Mouse (Mus musculus): ENCODE results near the gene Lrp3. TPM values are rescaled to one million over a fixed set of nuclear protein-coding genes. Genes with fewer than 3 reads are reported as not detected.

Lrp3 gene
- polyA plus RNA-seq, 1 experiment from 2014 or later: not detected

GRCm38 (mm10) chr7:35171867-35172382 lies 43.4 kb downstream of the Lrp3 start:
- H3K27ac ChIP-seq: no peak overlapping the region
- no peaks in the 10 kb centered on the region for H3K36me3 ChIP-seq (ENCODE audit: inconsistent target)
- WGBS (ENCODE audit: missing documents): 5% methylated on average over 15 of the region's 16 CpGs
- no peaks in the 10 kb centered on the region for H3K79me2 ChIP-seq (ENCODE audit: inconsistent target)
- H3K4me3 ChIP-seq (ENCODE audit: inconsistent target): no peak overlapping the region

- H3K27ac ChIP-seq: no peak overlapping the region
- no peaks in the 10 kb centered on the region for H3K79me2 ChIP-seq (ENCODE audit: inconsistent target)
- no peaks in the 10 kb centered on the region for H3K36me3 ChIP-seq (ENCODE audit: inconsistent target)
- 13% methylated on average over 6 of the region's 6 CpGs for WGBS (ENCODE audit: missing documents)
- H3K4me3 ChIP-seq (ENCODE audit: inconsistent target): no peak overlapping the region
These were observed 46.0 kb downstream of the Lrp3 start for GRCm38 (mm10) chr7:35169341-35169740.

- 89% methylated on average over 2 of the region's 2 CpGs for WGBS (ENCODE audit: missing documents)
These were observed 47.4 kb downstream of the Lrp3 start for GRCm38 (mm10) chr7:35167925-35168324.

GRCm38 (mm10) chr7:35166988-35167387 lies 48.3 kb downstream of the Lrp3 start:
- no peak overlapping the region for H3K4me3 ChIP-seq (ENCODE audit: inconsistent target)
- no peaks in the 10 kb centered on the region for H3K36me3 ChIP-seq (ENCODE audit: inconsistent target)
- no peak overlapping the region for H3K27ac ChIP-seq
- no peaks in the 10 kb centered on the region for H3K79me2 ChIP-seq (ENCODE audit: inconsistent target)
- 47% methylated on average over 5 of the region's 5 CpGs for WGBS (ENCODE audit: missing documents)

More at GRCm38 (mm10) chr7:35167925-35168324, 47.4 kb downstream of the Lrp3 start:
- Histone ChIP-seq H3K27ac (no peak overlapping the region), H3K36me3 (ENCODE audit: inconsistent target) (no peaks in the 10 kb centered on the region), H3K79me2 (ENCODE audit: inconsistent target) (no peaks in the 10 kb centered on the region), H3K4me3 (ENCODE audit: inconsistent target) (no peak overlapping the region)

- H3K36me3 ChIP-seq (ENCODE audit: inconsistent target): no peaks in the 10 kb centered on the region
- H3K27ac ChIP-seq: no peak overlapping the region
- no peak overlapping the region for H3K4me3 ChIP-seq (ENCODE audit: inconsistent target)
- no peaks in the 10 kb centered on the region for H3K79me2 ChIP-seq (ENCODE audit: inconsistent target)
- 95% methylated on average over 6 of the region's 6 CpGs for WGBS (ENCODE audit: missing documents)
These were observed 51.2 kb downstream of the Lrp3 start for GRCm38 (mm10) chr7:35164131-35164530.

DNA sequence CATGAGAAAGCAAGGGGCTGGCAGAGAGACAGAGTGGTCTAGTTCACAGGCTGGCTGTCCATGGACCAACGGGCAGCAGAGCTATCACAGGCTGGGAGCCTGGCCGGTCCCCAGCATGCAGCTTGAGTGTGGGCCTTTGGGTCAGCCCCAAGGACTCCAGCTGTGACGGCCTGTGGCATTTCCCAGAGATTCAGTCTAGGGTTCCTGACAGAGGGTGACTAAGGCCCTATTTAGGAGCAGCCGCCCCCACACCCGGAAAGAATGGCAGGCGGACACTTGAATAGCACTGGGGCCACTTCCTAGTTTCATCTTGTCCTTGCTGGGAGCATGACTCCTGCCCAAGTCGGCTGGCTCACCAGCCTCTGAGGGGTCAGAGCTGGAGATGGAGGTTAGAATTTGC lies 51.7 kb downstream of the Lrp3 start:
- no peak overlapping the region for H3K4me3 ChIP-seq (ENCODE audit: inconsistent target)
- H3K36me3 ChIP-seq (ENCODE audit: inconsistent target): no peaks in the 10 kb centered on the region
- no peak overlapping the region for H3K27ac ChIP-seq
- WGBS (ENCODE audit: missing documents): 75% methylated on average over 7 of the region's 7 CpGs
- no peaks in the 10 kb centered on the region for H3K79me2 ChIP-seq (ENCODE audit: inconsistent target)

DNA sequence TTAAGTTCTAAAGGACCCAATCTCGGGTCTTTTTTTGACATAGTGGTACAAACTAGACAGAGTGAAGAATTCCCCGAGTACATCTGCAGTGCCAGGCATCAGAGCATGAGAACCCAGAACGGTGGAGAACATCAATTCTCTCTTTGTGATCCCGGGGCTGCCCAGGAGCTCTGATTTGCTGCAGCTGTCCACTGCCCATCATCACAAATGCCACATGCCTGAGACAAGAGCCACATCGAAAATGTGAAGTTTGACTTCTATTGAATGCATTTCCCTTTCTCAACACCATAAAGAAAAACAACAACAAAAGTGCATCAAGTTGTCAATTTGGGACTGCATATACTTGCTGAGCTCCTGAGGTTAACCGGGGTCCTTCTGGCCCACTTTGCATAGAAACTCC lies 52.9 kb downstream of the Lrp3 start:
- no peaks in the 10 kb centered on the region for H3K79me2 ChIP-seq (ENCODE audit: inconsistent target)
- no peaks in the 10 kb centered on the region for H3K36me3 ChIP-seq (ENCODE audit: inconsistent target)
- no peak overlapping the region for H3K4me3 ChIP-seq (ENCODE audit: inconsistent target)
- 97% methylated on average over 6 of the region's 6 CpGs for WGBS (ENCODE audit: missing documents)
- no peak overlapping the region for H3K27ac ChIP-seq

DNA sequence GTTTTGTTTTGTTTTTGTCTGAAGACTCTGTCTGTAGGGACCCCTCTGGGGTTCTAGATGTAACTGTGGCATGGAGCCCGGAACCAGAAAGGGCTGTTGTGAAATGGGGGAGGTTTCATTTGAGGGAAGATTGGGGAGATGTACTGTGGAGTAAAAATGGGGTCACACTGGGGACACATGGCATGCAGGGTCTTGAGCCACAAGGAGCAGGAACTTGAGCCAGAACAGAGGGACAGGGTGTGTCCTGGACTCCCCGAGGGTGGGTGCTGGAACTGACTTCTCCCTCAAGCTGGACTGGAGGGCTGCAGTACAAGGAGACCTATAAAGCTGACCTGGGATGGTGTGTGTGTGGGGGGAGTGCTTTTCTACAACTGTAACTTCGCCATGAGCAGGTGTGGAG lies 57.8 kb downstream of the Lrp3 start:
- H3K36me3 ChIP-seq (ENCODE audit: inconsistent target): no peaks in the 10 kb centered on the region
- H3K4me3 ChIP-seq (ENCODE audit: inconsistent target): no peak overlapping the region
- WGBS (ENCODE audit: missing documents): 25% methylated on average over 3 of the region's 3 CpGs
- no peaks in the 10 kb centered on the region for H3K79me2 ChIP-seq (ENCODE audit: inconsistent target)
- H3K27ac ChIP-seq: no peak overlapping the region

DNA sequence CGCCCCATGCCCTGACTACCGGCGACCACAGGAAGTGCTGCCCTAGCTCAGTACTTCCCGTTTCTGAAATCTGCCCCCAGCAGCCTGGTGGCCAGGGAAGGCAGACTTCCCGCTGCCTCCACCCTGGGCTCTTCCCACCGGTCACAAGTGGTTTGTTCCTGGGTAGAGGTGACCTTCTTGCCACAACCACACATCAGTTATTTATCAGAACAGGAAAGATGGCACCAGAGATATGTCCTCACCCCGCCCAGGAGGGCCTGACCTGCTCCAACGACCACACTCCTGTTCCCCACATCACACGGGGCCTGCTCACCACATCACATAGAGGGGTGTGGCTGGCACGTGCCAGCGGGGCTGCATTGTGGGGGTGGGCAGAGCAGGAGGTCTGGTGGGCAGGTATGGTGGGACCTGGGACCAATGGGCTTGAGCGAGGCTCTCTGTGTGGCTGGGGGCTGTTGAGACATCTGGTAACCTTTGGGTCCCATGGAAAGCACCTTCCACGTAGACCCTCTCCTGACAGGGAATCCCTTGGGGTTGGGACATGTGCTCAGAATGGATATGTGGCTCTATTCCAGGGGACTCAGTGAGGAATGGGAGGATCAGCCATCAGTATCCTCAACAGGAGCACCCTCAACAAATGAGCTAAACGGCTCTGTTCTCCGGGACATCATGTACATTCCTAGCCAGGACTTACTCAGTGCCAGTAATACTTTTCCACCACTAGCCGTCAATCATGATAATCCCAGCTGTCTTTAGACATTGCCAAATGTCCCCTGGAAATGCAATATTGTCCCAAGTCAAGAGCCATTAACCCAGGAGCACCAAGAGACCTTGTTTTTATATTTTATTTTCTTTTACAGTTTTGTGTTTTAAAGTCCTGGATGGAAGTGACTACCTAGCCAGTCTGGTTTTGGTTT lies 58.5 kb downstream of the Lrp3 start:
- H3K36me3 ChIP-seq (ENCODE audit: inconsistent target): no peaks in the 10 kb centered on the region
- 26% methylated on average over 15 of the region's 16 CpGs for WGBS (ENCODE audit: missing documents)
- no peak overlapping the region for H3K4me3 ChIP-seq (ENCODE audit: inconsistent target)
- H3K27ac ChIP-seq: peak overlapping the region; percentile 55
- no peaks in the 10 kb centered on the region for H3K79me2 ChIP-seq (ENCODE audit: inconsistent target)

GRCm38 (mm10) chr7:35154449-35154848 lies 60.8 kb downstream of the Lrp3 start:
- Histone ChIP-seq H3K4me3 (ENCODE audit: inconsistent target) (no peak overlapping the region), H3K79me2 (ENCODE audit: inconsistent target) (no peaks in the 10 kb centered on the region), H3K27ac (no peak overlapping the region), H3K36me3 (ENCODE audit: inconsistent target) (no peaks in the 10 kb centered on the region)
- WGBS (ENCODE audit: missing documents): 33% methylated on average over 12 of the region's 12 CpGs

DNA sequence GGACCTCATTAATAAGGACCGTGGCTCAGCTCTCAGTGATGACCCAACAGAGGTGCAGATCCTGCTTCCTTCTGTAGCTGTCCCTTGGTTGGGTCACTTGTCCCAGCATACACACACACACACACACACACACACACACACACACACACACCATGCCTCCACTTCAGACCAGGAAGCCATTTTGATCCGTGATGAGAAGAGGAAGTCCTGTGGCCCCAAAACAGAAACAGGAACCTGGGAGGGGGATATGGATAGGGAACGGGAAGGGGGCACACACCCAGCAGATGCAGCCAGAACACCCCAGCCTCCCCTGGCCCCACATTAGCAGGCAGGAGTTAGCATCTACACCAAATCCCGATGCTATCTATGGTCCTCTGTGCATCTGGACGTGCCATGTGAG lies 64.4 kb downstream of the Lrp3 start:
- Histone ChIP-seq H3K36me3 (ENCODE audit: inconsistent target) (no peaks in the 10 kb centered on the region), H3K4me3 (ENCODE audit: inconsistent target) (no peak overlapping the region), H3K79me2 (ENCODE audit: inconsistent target) (no peaks in the 10 kb centered on the region), H3K27ac (peak overlapping the region; percentile 15; the same call in 1 of the 2 replicates)
- WGBS (ENCODE audit: missing documents): 17% methylated on average over 5 of the region's 5 CpGs

Other genes with a start within 250 kb of the Lrp3 start
- gene Cebpg, start 158.9 kb downstream of the Lrp3 start, polyA plus RNA-seq (2018): 19.8 to 31.4 TPM (median 27.0 TPM) in 3 replicates
- gene Cebpa, start 96.2 kb downstream of the Lrp3 start, polyA plus RNA-seq (2018): 58.4 to 104 TPM (median 95.9 TPM) in 3 replicates
- gene Slc7a10, start 29.1 kb downstream of the Lrp3 start, polyA plus RNA-seq (2018): not detected in 3 replicates
- 7.7 to 13.2 TPM (median 10.5 TPM) in 3 replicates for gene Gpatch1, start 102.9 kb upstream of the Lrp3 start, polyA plus RNA-seq (2018)
- not detected in 3 replicates for gene Rhpn2, start 118.7 kb upstream of the Lrp3 start, polyA plus RNA-seq (2018)
- gene Faap24, start 181.3 kb upstream of the Lrp3 start, polyA plus RNA-seq (2018): 5.4 to 10.3 TPM (median 8.4 TPM) in 3 replicates
- 4.7 to 9.8 TPM (median 6.2 TPM) in 3 replicates for gene Cep89, start 181.5 kb upstream of the Lrp3 start, polyA plus RNA-seq (2018)
- gene Slc7a9, start 233.3 kb upstream of the Lrp3 start, polyA plus RNA-seq (2018): not detected in 3 replicates

All from macrophage (primary cell).